Mouse (Mus musculus): Measurements from ENCODE around the gene Palb2. TPM values are rescaled to one million over a fixed set of nuclear protein-coding genes. Genes with fewer than 3 reads are reported as not detected.

Gene Palb2
- polyA plus RNA-seq, 1 experiment, result 4.8 TPM

- Histone ChIP-seq H3K27ac (ENCODE audit: control insufficient read depth, insufficient read depth, low read depth, low read length) (peak within 1 kb of the TSS; percentile 73), H3K36me3 (ENCODE audit: control insufficient read depth, insufficient read depth, low read length) (no peaks in the 10 kb centered on the region; the same call in 1 of the 2 replicates), H3K27me3 (ENCODE audit: control insufficient read depth, insufficient read depth, low read length) (no peaks in the 10 kb centered on the region), H3K4me1 (ENCODE audit: control insufficient read depth, insufficient read depth, low read length) (peaks cover 17% of the 10 kb centered on the region), H3K4me3 (ENCODE audit: control insufficient read depth, low read depth, low read length) (peak within 1 kb of the TSS; percentile 90)
- 0 out of 2 replicates have a peak, but pooled peaks have one; percentile 4 for TF ChIP-seq CTCF (IDR thresholded peaks at IDR 0.05; ENCODE audit: control insufficient read depth, insufficient read depth, insufficient replicate concordance, low read depth, low read length)
- TF ChIP-seq POLR2A (IDR thresholded peaks at IDR 0.05; ENCODE audit: control insufficient read depth, low read depth, low read length), result peak; percentile 60
These were observed 26.4 kb upstream of the Palb2 start, which contains the start of gene Plk1 for GRCm38 (mm10) chr7:122158915-122159902. Gene Plk1 (plus strand): TSS chr7:122159439.

GRCm38 (mm10) chr7:122158488-122158887 lies 25.7 kb upstream of the Palb2 start:
- Histone ChIP-seq H3K4me3 (ENCODE audit: control insufficient read depth, low read depth, low read length) (peak overlapping the region; percentile 90), H3K27ac (ENCODE audit: control insufficient read depth, insufficient read depth, low read depth, low read length) (peak overlapping the region; percentile 73), H3K36me3 (ENCODE audit: control insufficient read depth, insufficient read depth, low read length) (no peaks in the 10 kb centered on the region; the same call in 1 of the 2 replicates), H3K27me3 (ENCODE audit: control insufficient read depth, insufficient read depth, low read length) (no peaks in the 10 kb centered on the region), H3K4me1 (ENCODE audit: control insufficient read depth, insufficient read depth, low read length) (peaks cover 17% of the 10 kb centered on the region)
- no peak for TF ChIP-seq CTCF (IDR thresholded peaks at IDR 0.05; ENCODE audit: control insufficient read depth, insufficient read depth, insufficient replicate concordance, low read depth, low read length)
- no peak for TF ChIP-seq POLR2A (IDR thresholded peaks at IDR 0.05; ENCODE audit: control insufficient read depth, low read depth, low read length)

GRCm38 (mm10) chr7:122152473-122152872 lies 19.7 kb upstream of the Palb2 start:
- H3K4me1 ChIP-seq (ENCODE audit: control insufficient read depth, insufficient read depth, low read length), result peaks cover 2% of the 10 kb centered on the region; the same call in 1 of the 2 replicates
- TF ChIP-seq CTCF (IDR thresholded peaks at IDR 0.05; ENCODE audit: control insufficient read depth, insufficient read depth, insufficient replicate concordance, low read depth, low read length) (no peak), POLR2A (IDR thresholded peaks at IDR 0.05; ENCODE audit: control insufficient read depth, low read depth, low read length) (no peak)
- no peaks in the 10 kb centered on the region for H3K27me3 ChIP-seq (ENCODE audit: control insufficient read depth, insufficient read depth, low read length)
- H3K4me3 ChIP-seq (ENCODE audit: control insufficient read depth, low read depth, low read length), result no peak overlapping the region
- no peak overlapping the region for H3K27ac ChIP-seq (ENCODE audit: control insufficient read depth, insufficient read depth, low read depth, low read length)
- peaks cover 1% of the 10 kb centered on the region; the same call in 1 of the 2 replicates for H3K36me3 ChIP-seq (ENCODE audit: control insufficient read depth, insufficient read depth, low read length)

GRCm38 (mm10) chr7:122140991-122141390 lies 8.2 kb upstream of the Palb2 start:
- peaks cover 6% of the 10 kb centered on the region for H3K36me3 ChIP-seq (ENCODE audit: control insufficient read depth, insufficient read depth, low read length)

GRCm38 (mm10) chr7:122138190-122138589 lies 5.4 kb upstream of the Palb2 start:
- Histone ChIP-seq H3K27me3 (ENCODE audit: control insufficient read depth, insufficient read depth, low read length) (no peaks in the 10 kb centered on the region), H3K36me3 (ENCODE audit: control insufficient read depth, insufficient read depth, low read length) (peaks cover 6% of the 10 kb centered on the region), H3K4me3 (ENCODE audit: control insufficient read depth, low read depth, low read length) (no peak overlapping the region), H3K27ac (ENCODE audit: control insufficient read depth, insufficient read depth, low read depth, low read length) (no peak overlapping the region), H3K4me1 (ENCODE audit: control insufficient read depth, insufficient read depth, low read length) (peaks cover 3% of the 10 kb centered on the region; the same call in 1 of the 2 replicates)
- TF ChIP-seq CTCF (IDR thresholded peaks at IDR 0.05; ENCODE audit: control insufficient read depth, insufficient read depth, insufficient replicate concordance, low read depth, low read length), result no peak
- no peak for TF ChIP-seq POLR2A (IDR thresholded peaks at IDR 0.05; ENCODE audit: control insufficient read depth, low read depth, low read length)

More at GRCm38 (mm10) chr7:122140991-122141390, 8.2 kb upstream of the Palb2 start:
- Histone ChIP-seq H3K27ac (ENCODE audit: control insufficient read depth, insufficient read depth, low read depth, low read length) (no peak overlapping the region), H3K4me3 (ENCODE audit: control insufficient read depth, low read depth, low read length) (no peak overlapping the region), H3K27me3 (ENCODE audit: control insufficient read depth, insufficient read depth, low read length) (no peaks in the 10 kb centered on the region), H3K4me1 (ENCODE audit: control insufficient read depth, insufficient read depth, low read length) (no peaks in the 10 kb centered on the region)
- TF ChIP-seq CTCF (IDR thresholded peaks at IDR 0.05; ENCODE audit: control insufficient read depth, insufficient read depth, insufficient replicate concordance, low read depth, low read length) (no peak), POLR2A (IDR thresholded peaks at IDR 0.05; ENCODE audit: control insufficient read depth, low read depth, low read length) (no peak)

- TF ChIP-seq POLR2A (IDR thresholded peaks at IDR 0.05; ENCODE audit: control insufficient read depth, low read depth, low read length) (no peak), CTCF (IDR thresholded peaks at IDR 0.05; ENCODE audit: control insufficient read depth, insufficient read depth, insufficient replicate concordance, low read depth, low read length) (no peak)
- Histone ChIP-seq H3K27ac (ENCODE audit: control insufficient read depth, insufficient read depth, low read depth, low read length) (no peak overlapping the region), H3K36me3 (ENCODE audit: control insufficient read depth, insufficient read depth, low read length) (peaks cover 6% of the 10 kb centered on the region), H3K27me3 (ENCODE audit: control insufficient read depth, insufficient read depth, low read length) (no peaks in the 10 kb centered on the region), H3K4me3 (ENCODE audit: control insufficient read depth, low read depth, low read length) (no peak overlapping the region), H3K4me1 (ENCODE audit: control insufficient read depth, insufficient read depth, low read length) (peaks cover 3% of the 10 kb centered on the region; the same call in 1 of the 2 replicates)
These were observed 4.3 kb upstream of the Palb2 start for GRCm38 (mm10) chr7:122137071-122137470.

GRCm38 (mm10) chr7:122135070-122135469 lies 2.3 kb upstream of the Palb2 start:
- no peak overlapping the region for H3K4me3 ChIP-seq (ENCODE audit: control insufficient read depth, low read depth, low read length)
- H3K36me3 ChIP-seq (ENCODE audit: control insufficient read depth, insufficient read depth, low read length), result peaks cover 6% of the 10 kb centered on the region
- H3K4me1 ChIP-seq (ENCODE audit: control insufficient read depth, insufficient read depth, low read length), result peaks cover 3% of the 10 kb centered on the region; the same call in 1 of the 2 replicates
- no peaks in the 10 kb centered on the region for H3K27me3 ChIP-seq (ENCODE audit: control insufficient read depth, insufficient read depth, low read length)
- no peak overlapping the region for H3K27ac ChIP-seq (ENCODE audit: control insufficient read depth, insufficient read depth, low read depth, low read length)
- TF ChIP-seq POLR2A (IDR thresholded peaks at IDR 0.05; ENCODE audit: control insufficient read depth, low read depth, low read length), result no peak
- TF ChIP-seq CTCF (IDR thresholded peaks at IDR 0.05; ENCODE audit: control insufficient read depth, insufficient read depth, insufficient replicate concordance, low read depth, low read length), result no peak

Measured in testis, adult 2 months (tissue).